Mouse (Mus musculus) urinary bladder, postnatal 10 days (tissue): ENCODE measurements around the gene Chst14.

Experiments used
- DNase-seq: peaks from one replicate; pipeline ENCODE4 v3.0.0; 2022; ENCODE audit warnings: low spot score

Gene Chst14

GRCm38 (mm10) chr2:118963676-118964012, 37.3 kb downstream of the Chst14 start:
- no peak for DNase-seq

- DNase-seq = no peak
Observed at GRCm38 (mm10) chr2:118969585-118970147, 43.4 kb downstream of the Chst14 start.

DNA sequence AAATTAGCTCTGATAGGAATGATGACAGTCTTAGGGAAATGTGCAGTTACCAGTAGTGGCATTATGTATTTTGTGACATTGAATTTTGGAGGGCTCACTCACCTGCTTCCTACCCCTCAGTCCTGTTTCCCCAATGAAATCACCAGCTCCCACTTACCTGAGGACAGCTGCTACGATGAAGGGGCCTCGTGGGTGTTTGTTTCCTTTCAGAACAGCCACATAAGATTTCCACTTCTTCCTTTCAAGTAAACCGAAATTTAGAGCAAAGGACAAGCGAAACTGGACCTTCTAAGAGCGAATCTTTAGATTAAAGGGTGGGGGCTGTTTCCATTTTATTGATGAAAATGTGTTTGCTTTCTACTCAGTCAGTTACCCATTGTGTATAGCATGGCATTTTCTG, 45.8 kb downstream of the Chst14 start:
- DNase-seq = no peak

DNA sequence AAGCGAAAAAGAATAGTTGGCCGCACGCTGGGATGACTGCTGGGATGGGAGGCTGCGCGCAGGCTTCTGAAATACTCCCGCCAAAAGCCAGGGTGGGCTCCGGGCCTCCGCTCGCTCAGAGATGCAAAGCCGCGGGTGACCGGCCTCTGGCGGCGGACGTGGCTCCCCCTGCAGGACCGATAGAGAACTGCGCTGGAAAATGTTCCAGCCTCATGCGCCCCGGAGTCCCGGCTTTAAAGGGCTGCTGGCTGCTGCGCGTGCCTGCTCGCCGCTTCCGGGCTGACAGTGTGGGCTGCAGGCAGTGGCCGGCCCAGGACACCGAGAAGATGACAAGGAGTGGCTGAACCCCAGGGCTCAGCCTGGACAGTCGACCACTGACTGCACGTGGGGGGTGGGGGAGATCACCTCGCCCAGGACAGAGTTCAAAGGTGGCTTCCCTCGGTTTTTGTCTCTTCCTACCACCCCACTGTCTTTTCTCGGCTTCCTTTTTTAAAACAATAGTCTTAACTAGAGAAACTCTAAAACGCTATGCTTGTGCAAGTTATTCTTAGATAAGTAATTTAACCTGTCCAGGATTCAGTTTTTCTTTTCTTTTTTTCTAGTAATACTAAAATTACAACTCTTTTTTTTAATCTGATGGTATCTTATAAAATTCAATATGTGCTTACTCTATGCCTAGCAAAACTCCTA, 46.5 kb downstream of the Chst14 start:
- DNase-seq = peak; percentile 58

DNA sequence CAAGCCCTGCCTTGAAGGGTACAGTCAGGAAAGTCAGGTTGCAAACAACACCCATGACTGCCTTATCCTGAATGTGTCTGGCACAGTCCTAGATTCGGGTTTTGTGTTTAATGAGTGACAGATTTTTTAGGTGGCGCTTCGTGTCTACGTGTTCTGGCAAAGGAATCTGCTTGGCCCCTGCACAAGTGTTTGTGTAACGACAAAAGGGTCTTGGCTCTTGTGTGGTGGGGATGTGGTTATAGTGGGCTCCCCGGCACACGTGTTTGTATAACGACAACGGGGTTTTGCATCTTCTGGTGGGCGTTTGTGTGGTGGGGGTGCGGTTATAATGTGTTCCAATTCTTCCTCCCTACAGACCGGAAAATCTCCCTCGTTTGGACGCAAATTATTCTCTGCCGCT, 49.6 kb downstream of the Chst14 start:
- DNase-seq = no peak

DNA sequence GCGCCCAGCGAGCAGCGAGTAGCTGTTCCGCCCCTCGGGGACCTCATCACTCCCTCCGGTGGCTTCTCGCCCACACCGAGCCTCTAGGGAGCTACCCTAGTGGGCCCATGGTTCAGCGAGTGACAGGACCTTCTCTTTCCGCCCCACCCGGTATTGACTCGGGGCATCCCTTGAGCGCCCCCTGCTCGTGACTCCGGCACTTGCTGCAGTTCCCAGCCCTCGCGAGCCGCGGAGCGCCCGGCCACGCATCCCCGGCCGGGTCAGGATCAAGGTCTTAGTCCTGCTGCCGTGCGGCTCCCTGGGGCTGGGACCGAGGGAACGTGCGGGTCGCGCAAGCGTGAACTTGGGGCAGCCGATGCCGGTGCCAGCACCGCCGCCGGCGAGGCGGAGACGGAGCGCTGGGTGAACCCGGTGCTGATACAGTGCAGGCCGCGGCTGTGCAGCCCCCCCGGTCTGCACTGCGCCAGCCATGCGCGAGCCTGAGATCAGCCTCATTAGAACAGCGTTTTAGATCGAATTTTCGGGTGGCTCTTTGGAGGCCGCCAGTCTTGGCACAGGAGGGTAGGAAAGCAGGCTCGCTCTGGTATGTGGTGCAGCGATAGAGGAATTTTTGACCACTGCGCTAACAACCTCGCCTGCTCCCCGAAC, 50.1 kb downstream of the Chst14 start:
- DNase-seq = peak; percentile 32

GRCm38 (mm10) chr2:118976941-118977340, 50.6 kb downstream of the Chst14 start:
- DNase-seq = no peak

DNA sequence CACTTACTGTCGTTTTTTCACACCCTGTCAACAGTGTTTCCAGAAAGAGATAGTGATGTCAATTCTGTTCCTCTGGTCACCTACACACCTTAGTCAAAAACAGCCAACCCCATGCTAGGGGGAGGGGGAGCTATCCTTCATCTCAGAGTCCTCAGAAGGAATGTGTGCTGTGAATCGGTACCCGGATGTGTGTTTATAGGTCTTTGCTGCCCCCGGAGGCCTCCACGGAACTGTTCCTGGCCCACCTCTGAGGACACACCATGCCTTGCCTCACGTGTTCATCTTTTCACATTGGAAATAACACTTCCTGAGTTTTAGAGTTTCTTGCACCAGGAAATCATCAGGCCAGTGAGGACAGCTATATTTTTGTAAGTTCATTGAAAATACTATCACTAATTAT, 51.8 kb downstream of the Chst14 start:
- DNase-seq = no peak
